ENCODE assay signal across 10 mouse cellular contexts in the genomic region with DNA sequence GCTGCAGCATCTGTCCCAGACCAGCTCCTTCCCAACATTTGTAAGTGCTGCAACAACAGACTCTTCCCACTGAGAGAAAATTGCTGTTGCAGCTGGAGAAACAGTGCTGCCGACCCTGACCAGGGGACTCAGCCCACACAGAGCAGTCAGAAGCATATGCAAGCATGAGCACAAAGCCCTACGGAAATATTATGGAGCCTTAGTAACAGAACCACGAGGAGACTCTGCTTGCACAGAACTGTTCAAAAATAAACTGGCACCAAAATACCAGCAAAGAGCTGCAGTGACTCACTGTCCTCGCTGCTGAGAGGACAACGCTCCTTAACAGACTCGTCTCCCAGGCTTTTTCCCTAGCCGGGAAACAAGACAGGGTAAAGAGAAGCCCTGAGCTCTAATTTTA. TPM values are rescaled to one million over a fixed set of nuclear protein-coding genes. Genes with fewer than 3 reads are reported as not detected.
A peak's percentile ranks its signal among the peaks of the same experiment; 100 is the strongest.
DNase-seq lines count a peak whose midpoint lies in the region; ATAC-seq and TF ChIP-seq lines count a peak whose summit lies in the region.
"Had no signal": no experiment of that assay in that cellular context is flagged by ENCODE, and none has a peak within 500 bp of the region (broad histone marks: within the 10 kb centered on the region; RNA-seq: fewer than 3 reads in every experiment).

No protein-coding gene starts in this region.

- peaks cover 23 to 43% of the 10 kb centered on the region in 2 experiments for H3K4me1 ChIP-seq in heart, embryonic 14.5 days (ENCODE audit: control insufficient read depth in 2 of 2, insufficient read depth in 2 of 2, low read length in 2 of 2)
- H3K4me1 ChIP-seq in embryonic fibroblast, embryonic 13.5 days (ENCODE audit: control insufficient read depth, insufficient read depth, low read length), result peaks cover 18% of the 10 kb centered on the region

- peak overlapping the region; percentile 32 for H3K4me2 ChIP-seq in heart, embryonic 14.5 days (ENCODE audit: low read length)

- DNase-seq in heart, adult 9 months (ENCODE audit: low spot score in 2 of 2), result no peak
- DNase-seq in left cerebral cortex, postnatal 25 days (ENCODE audit: low spot score in 2 of 2), result peak; percentile 70 to 94
- no peak for DNase-seq in cerebellum, postnatal 4 days (ENCODE audit: low spot score in 2 of 2)
- no peak for DNase-seq in thymus, adult 18-20 months
- DNase-seq: gastrocnemius, postnatal 10 days; kidney, adult 9 months had no signal

- H3K36me3 ChIP-seq in heart, embryonic 14.5 days (ENCODE audit: control insufficient read depth, insufficient read depth, low read length), result 0 out of 2 replicates have a peak, but pooled peaks cover 3% of the 10 kb centered on the region
- H3K36me3 ChIP-seq in C2C12 (ENCODE audit: control insufficient read depth, insufficient read depth), result no peaks in the 10 kb centered on the region

- no peak for ATAC-seq in heart, embryonic 14.5 days (ENCODE audit: insufficient number of reproducible peaks, insufficient read depth, low FRiP score, low read depth)
- ATAC-seq in megakaryocyte-erythroid progenitor cell, adult 5-6 weeks (replicated peaks; ENCODE audit: low FRiP score, low TSS enrichment, poor library complexity, severe bottlenecking), result no peak

- peaks cover 85% of the 10 kb centered on the region for H3K79me3 ChIP-seq in C2C12 (ENCODE audit: low read depth)

- H3K79me2 ChIP-seq in C2C12 (ENCODE audit: control insufficient read depth, insufficient read depth), result peaks cover 100% of the 10 kb centered on the region

- no peaks in the 10 kb centered on the region for H3K9me3 ChIP-seq in heart, embryonic 14.5 days (ENCODE audit: control insufficient read depth, low read length)

- H3K4me3 ChIP-seq in heart, embryonic 14.5 days (ENCODE audit: control insufficient read depth in 1 of 2, insufficient read depth in 1 of 2, low read depth in 1 of 2, low read length in 2 of 2), result no peak overlapping the region
- H3K4me3 ChIP-seq in C2C12 (ENCODE audit: insufficient read depth, poor library complexity, severe bottlenecking), result no peak overlapping the region
- H3K4me3 ChIP-seq in embryonic fibroblast, embryonic 13.5 days (ENCODE audit: insufficient read depth, low read length), result no peak overlapping the region

- intact Hi-C loops in left cerebral cortex, postnatal 25 days (cut with DNase I), result no loop called here

- peak overlapping the region; percentile 27; the same call in 1 of the 2 replicates for H3K9ac ChIP-seq in heart, embryonic 14.5 days (ENCODE audit: low read length)

- no peak for TF ChIP-seq POLR2A in embryonic fibroblast, embryonic 13.5 days (IDR thresholded peaks at IDR 0.05; ENCODE audit: low read depth, low read length)

- H3K27ac ChIP-seq in heart, embryonic 14.5 days (replicated peaks in 1 of 2; ENCODE audit: control insufficient read depth in 1 of 2, insufficient read depth in 1 of 2, low read depth in 2 of 2, low read length in 2 of 2), result peak overlapping the region; percentile 4 to 66; a peak in 3 of 4 replicates
- H3K27ac ChIP-seq in embryonic fibroblast, embryonic 13.5 days (ENCODE audit: insufficient read depth, low read length), result peak overlapping the region; percentile 57

- H3ac ChIP-seq in C2C12 (ENCODE audit: control insufficient read depth, insufficient read length, low read depth), result peak overlapping the region; percentile 0

- H3K27me3 ChIP-seq in heart, embryonic 14.5 days (ENCODE audit: control insufficient read depth, insufficient read depth, low read length), result no peaks in the 10 kb centered on the region
- H3K27me3 ChIP-seq in C2C12 (ENCODE audit: control insufficient read depth, insufficient read depth, insufficient read length), result no peaks in the 10 kb centered on the region

- WGBS in heart, embryonic 14.5 days, result 19% methylated on average over 7 of the region's 7 CpGs

- TF ChIP-seq CTCF in C2C12 (IDR thresholded peaks at IDR 0.05; ENCODE audit: control insufficient read depth, insufficient read depth, insufficient read length), result no peak
- no peak for TF ChIP-seq CTCF in embryonic fibroblast, embryonic 13.5 days (IDR thresholded peaks at IDR 0.05; ENCODE audit: borderline replicate concordance, insufficient read depth, low read length)

TF ChIP-seq in C2C12, 6 proteins besides CTCF, POLR2A, EP300 and RAD21:
- TF ChIP-seq USF1 (IDR thresholded peaks at IDR 0.05; ENCODE audit: low read depth), result no peak
- TF ChIP-seq MYOG (IDR thresholded peaks at IDR 0.05; ENCODE audit: control insufficient read depth, extremely low read depth, insufficient read length), result no peak
- TF ChIP-seq MYOD1 (IDR thresholded peaks at IDR 0.05; ENCODE audit: control insufficient read depth, insufficient read length, low read depth), result no peak
- TF ChIP-seq FOSL1 (IDR thresholded peaks at IDR 0.05; ENCODE audit: insufficient read depth, low read length, poor library complexity, severe bottlenecking), result no peak
- TF ChIP-seq CEBPB (IDR thresholded peaks at IDR 0.05; ENCODE audit: low read depth), result no peak
- TF ChIP-seq MAX (IDR thresholded peaks at IDR 0.05), result no peak

RNA-seq across cellular contexts. Expression of gene Pacsin2, which starts 47.0 kb away (rescaled TPM):
- polyA plus RNA-seq in heart, embryonic 14.5 days (2014; fragmentation: Nextera tagmentation; extraction: Ambion mirVana), result 53.0 and 53.3 TPM in 2 replicates
- polyA plus RNA-seq in C2C12 (2012; fragmentation: generic; extraction: Trizol), result 101 TPM
- polyA plus RNA-seq in embryonic fibroblast, embryonic 13.5 days (2011; ENCODE audit: insufficient read length, low read depth, missing spikeins), result 62.0 and 75.6 TPM in 2 replicates
- 10 to 100 TPM; 90.1 to 97.8 TPM for total RNA-seq in left cerebral cortex, postnatal 25 days (2021)
- total RNA-seq in megakaryocyte-erythroid progenitor cell, adult 5-6 weeks (2014; fragmentation: Nextera tagmentation), result 86.5 and 107 TPM in 2 replicates
- 123 and 138 TPM in 2 replicates for total RNA-seq in megakaryocyte-erythroid progenitor cell, adult 5-6 weeks (2017)

Comparison
In these comparisons a context has a peak if more than half of its experiments do, and no peak if none do; other contexts are left out.
1. DNase-seq: peak in left cerebral cortex, postnatal 25 days (2 of 2); none in heart, adult 9 months (0 of 2), cerebellum, postnatal 4 days (0 of 2) and thymus, adult 18-20 months (0 of 2).